Mouse (Mus musculus): ENCODE measurements at regions not wholly inside any gene's neighbourhood (a gene's known extent, or its start where the extent isn't known, plus 50 kb on each side); places are given as distances from the start of the nearest gene placed in this dataset.

- 33% methylated on average over 2 of the region's 2 CpGs for WGBS
- H3K36me3 ChIP-seq (ENCODE audit: poor library complexity, severe bottlenecking), result no peaks in the 10 kb centered on the region
- no peak overlapping the region for H3K27ac ChIP-seq
- H3K9ac ChIP-seq, result no peak overlapping the region
- no peaks in the 10 kb centered on the region for H3K27me3 ChIP-seq
- ATAC-seq, result no peak
- H3K4me2 ChIP-seq, result no peak overlapping the region
- H3K4me1 ChIP-seq, result no peaks in the 10 kb centered on the region
- H3K4me3 ChIP-seq, result no peak overlapping the region
- H3K9me3 ChIP-seq (replicated peaks), result no peaks in the 10 kb centered on the region
Measured at GRCm38 (mm10) chr1:124793026-124793425, 642.5 kb downstream of the Actr3 start.

GRCm38 (mm10) chr1:124790646-124791045 lies 644.9 kb downstream of the Actr3 start:
- H3K9ac ChIP-seq, result no peak overlapping the region
- no peak overlapping the region for H3K4me2 ChIP-seq
- no peak for ATAC-seq
- no peak overlapping the region for H3K27ac ChIP-seq
- no peaks in the 10 kb centered on the region for H3K4me1 ChIP-seq
- no peaks in the 10 kb centered on the region for H3K36me3 ChIP-seq (ENCODE audit: poor library complexity, severe bottlenecking)
- no peak overlapping the region for H3K4me3 ChIP-seq
- 60% methylated on average over 2 of the region's 2 CpGs for WGBS
- H3K9me3 ChIP-seq (replicated peaks), result no peaks in the 10 kb centered on the region
- H3K27me3 ChIP-seq, result no peaks in the 10 kb centered on the region

DNA sequence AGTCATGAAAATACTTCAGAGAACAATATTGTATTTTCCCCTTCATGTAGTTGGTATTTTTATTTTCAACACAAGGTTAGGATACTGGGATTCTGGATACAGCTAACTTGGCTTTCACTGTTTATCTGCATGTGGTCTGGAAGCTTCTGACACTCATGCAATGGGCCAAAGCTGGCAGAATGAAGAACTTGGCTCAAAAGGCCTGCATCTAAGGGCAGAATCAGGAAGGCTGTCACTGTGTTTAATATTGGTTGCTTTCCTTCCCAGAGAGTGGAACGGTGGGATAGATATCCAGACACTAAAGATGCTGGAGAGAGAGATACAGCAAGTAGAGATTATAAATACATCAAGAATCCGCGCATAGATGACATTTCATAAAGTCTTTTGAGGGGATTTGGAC lies 645.4 kb downstream of the Actr3 start:
- ATAC-seq, result no peak
- WGBS, result 90% methylated on average over 3 of the region's 3 CpGs
- no peak overlapping the region for H3K4me3 ChIP-seq
- no peak overlapping the region for H3K27ac ChIP-seq
- H3K4me2 ChIP-seq, result no peak overlapping the region
- no peaks in the 10 kb centered on the region for H3K36me3 ChIP-seq (ENCODE audit: poor library complexity, severe bottlenecking)
- H3K27me3 ChIP-seq, result no peaks in the 10 kb centered on the region
- no peaks in the 10 kb centered on the region for H3K9me3 ChIP-seq (replicated peaks)
- H3K4me1 ChIP-seq, result no peaks in the 10 kb centered on the region
- no peak overlapping the region for H3K9ac ChIP-seq

- 77% methylated on average over 2 of the region's 2 CpGs for WGBS
- ATAC-seq, result no peak
Measured at GRCm38 (mm10) chr1:124783066-124783465, 652.5 kb downstream of the Actr3 start.

GRCm38 (mm10) chr1:124777685-124778084 lies 657.8 kb downstream of the Actr3 start:
- no peak overlapping the region for H3K9ac ChIP-seq
- WGBS, result 94% methylated on average over 2 of the region's 2 CpGs
- no peak for ATAC-seq

More at GRCm38 (mm10) chr1:124783066-124783465, 652.5 kb downstream of the Actr3 start:
- H3K36me3 ChIP-seq (ENCODE audit: poor library complexity, severe bottlenecking), result no peaks in the 10 kb centered on the region
- no peak overlapping the region for H3K4me2 ChIP-seq
- no peaks in the 10 kb centered on the region for H3K27me3 ChIP-seq
- no peaks in the 10 kb centered on the region for H3K9me3 ChIP-seq (replicated peaks)
- no peak overlapping the region for H3K4me3 ChIP-seq
- H3K27ac ChIP-seq, result no peak overlapping the region
- no peak overlapping the region for H3K9ac ChIP-seq
- H3K4me1 ChIP-seq, result no peaks in the 10 kb centered on the region

DNA sequence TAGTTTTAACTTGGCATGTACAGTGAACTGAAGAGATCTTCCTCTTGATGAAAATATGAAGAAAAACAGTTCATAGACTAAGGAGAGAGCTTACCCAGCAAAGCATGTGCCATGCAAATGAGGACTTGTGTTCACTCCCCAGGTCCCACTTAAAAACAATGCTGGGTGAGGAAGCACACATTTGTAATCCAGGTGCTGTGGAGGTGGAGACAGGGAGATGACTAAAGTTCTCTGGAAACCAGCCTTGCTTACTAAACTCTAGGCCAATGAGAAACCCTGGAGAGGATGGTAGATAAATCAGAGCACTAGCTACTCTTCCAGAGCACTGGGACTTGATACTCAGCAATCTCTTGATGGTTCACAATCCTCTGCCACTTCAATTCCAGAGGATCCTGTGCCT lies 678.8 kb downstream of the Actr3 start:
- no peaks in the 10 kb centered on the region for H3K27me3 ChIP-seq
- no peak overlapping the region for H3K4me3 ChIP-seq
- no peak overlapping the region for H3K9ac ChIP-seq
- no peak overlapping the region for H3K27ac ChIP-seq
- no peaks in the 10 kb centered on the region for H3K9me3 ChIP-seq (replicated peaks)
- no peaks in the 10 kb centered on the region for H3K4me1 ChIP-seq
- no peaks in the 10 kb centered on the region for H3K36me3 ChIP-seq (ENCODE audit: poor library complexity, severe bottlenecking)
- no peak overlapping the region for H3K4me2 ChIP-seq
- ATAC-seq, result no peak

More at GRCm38 (mm10) chr1:124777685-124778084, 657.8 kb downstream of the Actr3 start:
- no peaks in the 10 kb centered on the region for H3K9me3 ChIP-seq (replicated peaks)
- H3K27ac ChIP-seq, result no peak overlapping the region
- no peaks in the 10 kb centered on the region for H3K27me3 ChIP-seq
- no peak overlapping the region for H3K4me2 ChIP-seq
- H3K4me1 ChIP-seq, result no peaks in the 10 kb centered on the region
- no peak overlapping the region for H3K4me3 ChIP-seq
- no peaks in the 10 kb centered on the region for H3K36me3 ChIP-seq (ENCODE audit: poor library complexity, severe bottlenecking)

GRCm38 (mm10) chr1:124739777-124740176 lies 694.4 kb upstream of the Dpp10 start:
- Histone ChIP-seq H3K36me3 (ENCODE audit: poor library complexity, severe bottlenecking) (no peaks in the 10 kb centered on the region), H3K9ac (no peak overlapping the region), H3K4me1 (no peaks in the 10 kb centered on the region), H3K4me2 (no peak overlapping the region), H3K9me3 (replicated peaks) (no peaks in the 10 kb centered on the region), H3K27ac (no peak overlapping the region), H3K27me3 (no peaks in the 10 kb centered on the region), H3K4me3 (no peak overlapping the region)
- WGBS, result 64% methylated on average over 3 of the region's 3 CpGs
- no peak for ATAC-seq

GRCm38 (mm10) chr1:124730364-124730763 lies 685.0 kb upstream of the Dpp10 start:
- ATAC-seq, result no peak
- no peaks in the 10 kb centered on the region for H3K36me3 ChIP-seq (ENCODE audit: poor library complexity, severe bottlenecking)
- no peaks in the 10 kb centered on the region for H3K4me1 ChIP-seq
- no peaks in the 10 kb centered on the region for H3K27me3 ChIP-seq
- H3K9ac ChIP-seq, result no peak overlapping the region
- H3K4me2 ChIP-seq, result no peak overlapping the region
- no peak overlapping the region for H3K27ac ChIP-seq
- H3K9me3 ChIP-seq (replicated peaks), result no peaks in the 10 kb centered on the region
- H3K4me3 ChIP-seq, result no peak overlapping the region

DNA sequence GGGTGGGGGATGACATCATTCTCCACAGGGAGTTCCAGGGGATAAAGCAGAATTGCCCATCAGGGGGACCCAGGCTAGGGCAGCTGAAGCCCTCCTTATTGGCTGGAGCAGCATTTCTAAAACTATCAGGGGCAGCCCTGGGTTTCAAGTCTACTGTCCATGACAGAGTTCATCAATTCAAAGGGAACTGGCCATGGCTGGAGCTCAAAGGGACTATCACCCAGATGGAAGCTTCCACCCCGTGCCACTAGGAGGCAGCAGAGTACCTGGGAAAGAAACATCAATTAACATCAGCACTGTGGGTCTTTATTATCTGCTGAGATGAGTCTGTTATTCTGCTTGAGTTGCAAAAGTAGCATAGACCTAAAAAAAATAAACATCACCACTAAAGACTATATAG lies 672.7 kb upstream of the Dpp10 start:
- Histone ChIP-seq H3K9me3 (replicated peaks) (no peaks in the 10 kb centered on the region), H3K27me3 (no peaks in the 10 kb centered on the region), H3K27ac (no peak overlapping the region), H3K4me1 (no peaks in the 10 kb centered on the region), H3K36me3 (ENCODE audit: poor library complexity, severe bottlenecking) (no peaks in the 10 kb centered on the region), H3K4me2 (no peak overlapping the region), H3K4me3 (no peak overlapping the region), H3K9ac (no peak overlapping the region)
- 0% methylated on average over 1 of the region's 1 CpGs for WGBS
- peak; percentile 67; the same call in 1 of the 2 replicates for ATAC-seq

DNA sequence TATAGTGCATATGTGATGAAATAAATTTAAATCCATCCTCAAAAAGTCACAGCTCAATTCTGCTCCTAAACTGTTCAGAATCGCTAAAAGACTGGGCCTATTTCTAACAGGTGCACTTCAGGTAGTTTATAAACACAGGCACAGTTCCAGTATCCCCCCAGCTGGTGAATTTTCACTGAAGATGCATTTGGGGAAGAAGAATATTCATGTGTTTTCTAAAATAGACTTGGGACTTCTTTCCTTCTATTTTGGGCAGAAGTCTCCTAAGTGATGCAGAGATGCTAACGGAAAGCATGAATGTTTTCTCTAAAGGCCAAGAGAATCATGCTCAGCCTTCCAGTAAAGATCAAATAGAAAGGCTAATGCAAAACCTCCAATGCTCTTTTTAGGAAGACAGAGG lies 660.9 kb upstream of the Dpp10 start:
- Histone ChIP-seq H3K27me3 (no peaks in the 10 kb centered on the region), H3K4me2 (no peak overlapping the region), H3K4me1 (no peaks in the 10 kb centered on the region), H3K9me3 (replicated peaks) (no peaks in the 10 kb centered on the region), H3K9ac (no peak overlapping the region), H3K27ac (no peak overlapping the region), H3K36me3 (ENCODE audit: poor library complexity, severe bottlenecking) (no peaks in the 10 kb centered on the region), H3K4me3 (no peak overlapping the region)
- WGBS, result 93% methylated on average over 2 of the region's 2 CpGs
- ATAC-seq, result no peak

DNA sequence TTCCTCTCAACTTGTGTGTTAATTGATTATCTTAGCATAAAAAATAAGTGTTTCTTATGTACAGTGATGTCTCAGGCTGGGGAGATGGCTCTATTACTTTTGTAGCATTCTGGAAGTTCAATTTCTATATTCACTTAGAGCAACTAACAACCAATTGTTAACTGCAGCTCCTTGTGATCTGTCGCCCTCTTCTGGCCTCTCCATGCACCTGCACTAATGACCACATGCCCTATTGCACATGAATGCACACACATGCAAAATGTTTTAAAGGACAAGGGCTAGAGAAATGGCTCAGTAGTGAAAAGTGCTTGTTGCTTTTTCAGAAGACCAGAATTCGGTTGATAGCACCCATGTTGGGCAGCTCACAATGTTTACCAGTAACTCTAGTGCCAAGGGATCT lies 629.1 kb upstream of the Dpp10 start:
- Histone ChIP-seq H3K27me3 (no peaks in the 10 kb centered on the region), H3K27ac (no peak overlapping the region), H3K9ac (no peak overlapping the region), H3K4me1 (no peaks in the 10 kb centered on the region), H3K4me3 (no peak overlapping the region), H3K36me3 (ENCODE audit: poor library complexity, severe bottlenecking) (no peaks in the 10 kb centered on the region), H3K4me2 (no peak overlapping the region), H3K9me3 (replicated peaks) (no peaks in the 10 kb centered on the region)
- 34% methylated on average over 2 of the region's 2 CpGs for WGBS
- no peak; the same call in 1 of the 2 replicates for ATAC-seq

GRCm38 (mm10) chr1:124652872-124653271 lies 607.5 kb upstream of the Dpp10 start:
- Histone ChIP-seq H3K4me3 (no peak overlapping the region), H3K4me2 (no peak overlapping the region), H3K4me1 (no peaks in the 10 kb centered on the region), H3K27me3 (no peaks in the 10 kb centered on the region), H3K9ac (no peak overlapping the region), H3K27ac (no peak overlapping the region), H3K36me3 (ENCODE audit: poor library complexity, severe bottlenecking) (no peaks in the 10 kb centered on the region), H3K9me3 (replicated peaks) (no peaks in the 10 kb centered on the region)
- no peak for ATAC-seq

GRCm38 (mm10) chr1:124652251-124652861 lies 607.0 kb upstream of the Dpp10 start:
- WGBS, result 57% methylated on average over 3 of the region's 3 CpGs

More at GRCm38 (mm10) chr1:124652251-124652861, 607.0 kb upstream of the Dpp10 start:
- H3K27ac ChIP-seq, result no peak overlapping the region
- no peaks in the 10 kb centered on the region for H3K27me3 ChIP-seq
- no peak overlapping the region for H3K9ac ChIP-seq
- no peak overlapping the region for H3K4me3 ChIP-seq
- H3K4me2 ChIP-seq, result no peak overlapping the region
- no peaks in the 10 kb centered on the region for H3K36me3 ChIP-seq (ENCODE audit: poor library complexity, severe bottlenecking)
- H3K4me1 ChIP-seq, result no peaks in the 10 kb centered on the region
- peak; percentile 89 for ATAC-seq
- H3K9me3 ChIP-seq (replicated peaks), result no peaks in the 10 kb centered on the region
